In genomic region chr14:31268301-31269001, GRCm38 (mm10) we compare ENCODE assay signal across 9 mouse cellular contexts. TPM values are rescaled to one million over a fixed set of nuclear protein-coding genes. Genes with fewer than 3 reads are reported as not detected.
A peak's percentile ranks its signal among the peaks of the same experiment; 100 is the strongest.
DNase-seq lines count a peak whose midpoint lies in the region; ATAC-seq and TF ChIP-seq lines count a peak whose summit lies in the region.
"Had no signal": no experiment of that assay in that cellular context is flagged by ENCODE, and none has a peak within 500 bp of the region (broad histone marks: within the 10 kb centered on the region; RNA-seq: fewer than 3 reads in every experiment).

No protein-coding gene starts in this region.

- no peaks in the 10 kb centered on the region for H3K9me3 ChIP-seq in kidney, embryonic 16.5 days (ENCODE audit: low read length)
- H3K9me3 ChIP-seq in hindbrain, embryonic 10.5 days: no peaks in the 10 kb centered on the region
- H3K9me3 ChIP-seq in stomach, embryonic 14.5 days (ENCODE audit: control insufficient read depth, low read depth, low read length): no peaks in the 10 kb centered on the region
- H3K9me3 ChIP-seq in lung, postnatal 0 days (ENCODE audit: low read length): no peaks in the 10 kb centered on the region
- H3K9me3 ChIP-seq: liver, embryonic 15.5 days had no signal

- 72% methylated on average over 9 of the region's 9 CpGs for WGBS in kidney, embryonic 16.5 days
- WGBS in hindbrain, embryonic 10.5 days: 43% methylated on average over 9 of the region's 9 CpGs
- WGBS in stomach, embryonic 14.5 days: 68% methylated on average over 9 of the region's 9 CpGs
- WGBS in lung, postnatal 0 days: 69% methylated on average over 9 of the region's 9 CpGs

- no peak overlapping the region for H3K27ac ChIP-seq in kidney, embryonic 16.5 days (ENCODE audit: low read length)
- H3K27ac ChIP-seq in hindbrain, embryonic 10.5 days: peak overlapping the region; percentile 80
- no peak overlapping the region for H3K27ac ChIP-seq in stomach, embryonic 14.5 days (ENCODE audit: low read length)
- no peak overlapping the region for H3K27ac ChIP-seq in lung, postnatal 0 days (ENCODE audit: low read length)
- H3K27ac ChIP-seq: liver, embryonic 15.5 days had no signal

- ATAC-seq in kidney, embryonic 16.5 days (ENCODE audit: low FRiP score, low TSS enrichment): no peak
- no peak for ATAC-seq in stomach, embryonic 14.5 days (ENCODE audit: insufficient number of reproducible peaks, insufficient read depth, low FRiP score, low read depth)
- ATAC-seq in lung, postnatal 0 days: no peak

- H3K27me3 ChIP-seq in kidney, embryonic 16.5 days (ENCODE audit: insufficient read depth, low read length): no peaks in the 10 kb centered on the region
- H3K27me3 ChIP-seq in hindbrain, embryonic 10.5 days (ENCODE audit: insufficient read depth, poor library complexity, severe bottlenecking): peaks cover 8% of the 10 kb centered on the region
- H3K27me3 ChIP-seq in stomach, embryonic 14.5 days (ENCODE audit: control insufficient read depth, insufficient read depth, low read length): no peaks in the 10 kb centered on the region
- no peaks in the 10 kb centered on the region for H3K27me3 ChIP-seq in lung, postnatal 0 days (replicated peaks; ENCODE audit: insufficient read depth, low read length)

- intact Hi-C loops in left cerebral cortex, postnatal 36 days (cut with DNase I): no loop called here
- intact Hi-C loops in gastrocnemius, postnatal 14 days (cut with DNase I; ENCODE audit: low total_unique reads): no loop called here

- DNase-seq in kidney, adult 8-10 months: no peak
- DNase-seq in hindbrain, embryonic 10.5 days (ENCODE audit: low spot score): peak; percentile 47
- peak; percentile 70 to 71 for DNase-seq in left cerebral cortex, postnatal 36 days (ENCODE audit: low spot score in 2 of 2)
- DNase-seq in gastrocnemius, postnatal 14 days: no peak
- no peak for DNase-seq in lung, postnatal 0 days (ENCODE audit: low spot score)
- DNase-seq in urinary bladder, adult 18-20 months (ENCODE audit: low spot score in 2 of 2): no peak

- peak overlapping the region; percentile 71 for H3K4me2 ChIP-seq in kidney, embryonic 16.5 days (replicated peaks; ENCODE audit: low read depth, low read length)
- H3K4me2 ChIP-seq in stomach, embryonic 14.5 days (replicated peaks; ENCODE audit: low read depth, low read length): peak overlapping the region; percentile 40
- H3K4me2 ChIP-seq in lung, postnatal 0 days (replicated peaks; ENCODE audit: low read depth, low read length): no peak overlapping the region

- H3K36me3 ChIP-seq in kidney, embryonic 16.5 days (ENCODE audit: insufficient read depth, low read length): no peaks in the 10 kb centered on the region
- H3K36me3 ChIP-seq in hindbrain, embryonic 10.5 days: peaks cover 6% of the 10 kb centered on the region
- H3K36me3 ChIP-seq in stomach, embryonic 14.5 days (ENCODE audit: control insufficient read depth, insufficient read depth, low read length): no peaks in the 10 kb centered on the region
- H3K36me3 ChIP-seq in lung, postnatal 0 days (ENCODE audit: insufficient read depth, low read length): no peaks in the 10 kb centered on the region
- H3K36me3 ChIP-seq: liver, embryonic 15.5 days had no signal

- H3K4me1 ChIP-seq in kidney, embryonic 16.5 days (ENCODE audit: insufficient read depth, low read length): peaks cover 14% of the 10 kb centered on the region
- H3K4me1 ChIP-seq in hindbrain, embryonic 10.5 days (replicated peaks): peaks cover 31% of the 10 kb centered on the region
- H3K4me1 ChIP-seq in stomach, embryonic 14.5 days (ENCODE audit: control insufficient read depth, insufficient read depth, low read length): peaks cover 7% of the 10 kb centered on the region; the same call in 1 of the 2 replicates
- no peaks in the 10 kb centered on the region for H3K4me1 ChIP-seq in lung, postnatal 0 days (ENCODE audit: insufficient read depth, low read depth, low read length)

- H3K4me3 ChIP-seq in kidney, embryonic 16.5 days (ENCODE audit: low read length): no peak overlapping the region; the same call in 1 of the 2 replicates
- peak overlapping the region; percentile 42 for H3K4me3 ChIP-seq in hindbrain, embryonic 10.5 days
- H3K4me3 ChIP-seq in stomach, embryonic 14.5 days (ENCODE audit: low read depth, low read length): no peak overlapping the region; the same call in 1 of the 2 replicates
- no peak overlapping the region for H3K4me3 ChIP-seq in lung, postnatal 0 days (ENCODE audit: low read depth, low read length)

- TF ChIP-seq CTCF in lung, postnatal 0 days (IDR thresholded peaks at IDR 0.05): no peak

- 0 out of 2 replicates have a peak overlapping the region, but pooled peaks have one; percentile 66 for H3K9ac ChIP-seq in kidney, embryonic 16.5 days (replicated peaks; ENCODE audit: low read length)
- H3K9ac ChIP-seq in stomach, embryonic 14.5 days (replicated peaks; ENCODE audit: low read depth, low read length): no peak overlapping the region
- H3K9ac ChIP-seq in lung, postnatal 0 days (replicated peaks; ENCODE audit: low read depth): no peak overlapping the region
- H3K9ac ChIP-seq: liver, embryonic 15.5 days had no signal

- TF ChIP-seq EP300 in lung, postnatal 0 days (IDR thresholded peaks at IDR 0.05): no peak

RNA-seq across cellular contexts. Expression of gene Bap1, which starts 17.2 kb away (rescaled TPM):
- polyA plus RNA-seq in kidney, embryonic 16.5 days (2015; fragmentation: Nextera tagmentation; extraction: Ambion mirVana): 105 and 106 TPM in 2 replicates
- 121 and 137 TPM in 2 replicates for polyA plus RNA-seq in hindbrain, embryonic 10.5 days (2016; fragmentation: Nextera tagmentation; extraction: Ambion mirVana)
- total RNA-seq in left cerebral cortex, postnatal 36 days (2021): 100 to 1,000 TPM; 144 to 148 TPM
- 73.1 and 73.7 TPM in 2 replicates for polyA plus RNA-seq in stomach, embryonic 14.5 days (2014; fragmentation: Nextera tagmentation; extraction: Ambion mirVana)
- 10 to 100 TPM; 35.2 to 40.4 TPM for total RNA-seq in gastrocnemius, postnatal 14 days (2021)
- polyA plus RNA-seq in lung, postnatal 0 days (2015; fragmentation: Nextera tagmentation; extraction: Ambion mirVana): 38.1 and 38.7 TPM in 2 replicates

RNA-seq across cellular contexts. Expression of gene Phf7, which starts 17.3 kb away (rescaled TPM):
- 13.9 TPM in 2 replicates for polyA plus RNA-seq in kidney, embryonic 16.5 days (2015; fragmentation: Nextera tagmentation; extraction: Ambion mirVana)
- polyA plus RNA-seq in hindbrain, embryonic 10.5 days (2016; fragmentation: Nextera tagmentation; extraction: Ambion mirVana): 12.7 and 13.1 TPM in 2 replicates
- 1 to 10 TPM; 4.4 to 4.6 TPM for total RNA-seq in left cerebral cortex, postnatal 36 days (2021)
- 11.3 and 13.5 TPM in 2 replicates for polyA plus RNA-seq in stomach, embryonic 14.5 days (2014; fragmentation: Nextera tagmentation; extraction: Ambion mirVana)
- total RNA-seq in gastrocnemius, postnatal 14 days (2021): 1 to 10 TPM; 5.5 to 6.3 TPM
- polyA plus RNA-seq in lung, postnatal 0 days (2015; fragmentation: Nextera tagmentation; extraction: Ambion mirVana): 17.7 and 18.8 TPM in 2 replicates

RNA-seq across cellular contexts. Expression of gene Sema3g, which starts 50.8 kb away (rescaled TPM):
- polyA plus RNA-seq in kidney, embryonic 16.5 days (2015; fragmentation: Nextera tagmentation; extraction: Ambion mirVana): 5.3 and 5.4 TPM in 2 replicates
- 0.78 and 0.91 TPM in 2 replicates for polyA plus RNA-seq in hindbrain, embryonic 10.5 days (2016; fragmentation: Nextera tagmentation; extraction: Ambion mirVana)
- 1 to 10 TPM; 4.4 to 5.8 TPM for total RNA-seq in left cerebral cortex, postnatal 36 days (2021)
- polyA plus RNA-seq in stomach, embryonic 14.5 days (2014; fragmentation: Nextera tagmentation; extraction: Ambion mirVana): 0.34 and 0.43 TPM in 2 replicates
- 1 to 10 TPM; 7.2 to 8.7 TPM for total RNA-seq in gastrocnemius, postnatal 14 days (2021)
- 4.7 and 5.7 TPM in 2 replicates for polyA plus RNA-seq in lung, postnatal 0 days (2015; fragmentation: Nextera tagmentation; extraction: Ambion mirVana)

RNA-seq across cellular contexts. Expression of gene Nisch, which starts 51.7 kb away (rescaled TPM):
- 419 and 421 TPM in 2 replicates for polyA plus RNA-seq in kidney, embryonic 16.5 days (2015; fragmentation: Nextera tagmentation; extraction: Ambion mirVana)
- polyA plus RNA-seq in hindbrain, embryonic 10.5 days (2016; fragmentation: Nextera tagmentation; extraction: Ambion mirVana): 432 and 459 TPM in 2 replicates
- total RNA-seq in left cerebral cortex, postnatal 36 days (2021): 100 to 1,000 TPM; 373 to 412 TPM
- polyA plus RNA-seq in stomach, embryonic 14.5 days (2014; fragmentation: Nextera tagmentation; extraction: Ambion mirVana): 347 and 368 TPM in 2 replicates
- 100 to 1,000 TPM in 1 of 2 experiments, 10 to 100 TPM in 1; 93.2 to 102 TPM for total RNA-seq in gastrocnemius, postnatal 14 days (2021)
- polyA plus RNA-seq in lung, postnatal 0 days (2015; fragmentation: Nextera tagmentation; extraction: Ambion mirVana): 196 and 224 TPM in 2 replicates

RNA-seq across cellular contexts. Expression of gene Dnah1, which starts 55.2 kb away (rescaled TPM):
- polyA plus RNA-seq in kidney, embryonic 16.5 days (2015; fragmentation: Nextera tagmentation; extraction: Ambion mirVana): 7.4 and 7.7 TPM in 2 replicates
- 6.2 and 7.1 TPM in 2 replicates for polyA plus RNA-seq in hindbrain, embryonic 10.5 days (2016; fragmentation: Nextera tagmentation; extraction: Ambion mirVana)
- total RNA-seq in left cerebral cortex, postnatal 36 days (2021): 1 to 10 TPM; 4.7 to 4.9 TPM
- 7.0 and 10.2 TPM in 2 replicates for polyA plus RNA-seq in stomach, embryonic 14.5 days (2014; fragmentation: Nextera tagmentation; extraction: Ambion mirVana)
- under 1 TPM; 0.18 to 0.21 TPM for total RNA-seq in gastrocnemius, postnatal 14 days (2021)
- 0.53 and 0.67 TPM in 2 replicates for polyA plus RNA-seq in lung, postnatal 0 days (2015; fragmentation: Nextera tagmentation; extraction: Ambion mirVana)

Comparison
In these comparisons a context has a peak if more than half of its experiments do, and no peak if none do; other contexts are left out.
1. DNase-seq: peak in hindbrain, embryonic 10.5 days (single experiment) and left cerebral cortex, postnatal 36 days (2 of 2); none in kidney, adult 8-10 months (0 of 2), gastrocnemius, postnatal 14 days (single experiment), lung, postnatal 0 days (single experiment) and urinary bladder, adult 18-20 months (0 of 2).